Mouse (Mus musculus): Measurements from ENCODE around the gene Tpp1.

- TF ChIP-seq POLR2A (IDR thresholded peaks at IDR 0.05; ENCODE audit: low read depth, low read length) (no peak), CTCF (IDR thresholded peaks at IDR 0.05; ENCODE audit: borderline replicate concordance, insufficient read depth, low read length) (no peak)
Measured at GRCm38 (mm10) chr7:105703816-105704215, 48.2 kb downstream of the Tpp1 start.

Measured in embryonic fibroblast, embryonic 13.5 days (primary cell).